Mouse (Mus musculus) embryo, embryonic 9.5 days (tissue): ENCODE results near the gene Zc3h7a.
A peak's percentile ranks its signal among the peaks of the same experiment; 100 is the strongest.

ENCODE experiments used
- DNase-seq: peaks from one replicate; pipeline ENCODE4 v3.0.0-alpha.2; 2017; ENCODE audit errors: extremely low spot score

Gene Zc3h7a

DNA sequence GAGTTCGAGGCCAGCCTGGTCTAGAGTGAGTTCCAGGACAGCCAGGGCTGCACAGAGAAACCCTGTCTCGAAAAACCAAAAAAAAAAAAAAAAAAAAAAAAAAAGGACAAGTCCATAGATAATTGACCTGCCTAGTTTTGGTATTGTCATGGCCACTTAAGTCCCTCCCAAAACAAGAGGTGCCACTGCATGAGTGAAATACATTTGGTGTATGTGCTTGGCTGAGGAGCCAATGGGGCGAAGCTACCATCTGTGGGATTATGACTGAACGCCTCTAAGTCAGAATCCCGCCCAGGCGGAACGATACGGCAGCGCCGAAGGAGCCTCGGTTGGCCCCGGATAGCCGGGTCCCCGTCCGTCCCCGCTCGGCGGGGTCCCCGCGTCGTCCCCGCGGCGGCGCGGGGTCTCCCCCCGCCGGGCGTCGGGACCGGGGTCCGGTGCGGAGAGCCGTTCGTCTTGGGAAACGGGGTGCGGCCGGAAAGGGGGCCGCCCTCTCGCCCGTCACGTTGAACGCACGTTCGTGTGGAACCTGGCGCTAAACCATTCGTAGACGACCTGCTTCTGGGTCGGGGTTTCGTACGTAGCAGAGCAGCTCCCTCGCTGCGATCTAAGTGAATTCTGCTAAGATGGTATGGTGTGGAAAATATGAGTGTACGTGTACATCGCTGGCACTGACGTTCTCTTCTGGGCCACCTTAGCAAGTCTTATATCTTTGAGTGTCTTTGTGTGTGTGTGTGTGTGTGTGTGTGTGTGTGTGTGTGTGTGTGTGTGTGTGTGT is 32.3 kb downstream of the Zc3h7a start:
- peak; percentile 65 for DNase-seq

DNA sequence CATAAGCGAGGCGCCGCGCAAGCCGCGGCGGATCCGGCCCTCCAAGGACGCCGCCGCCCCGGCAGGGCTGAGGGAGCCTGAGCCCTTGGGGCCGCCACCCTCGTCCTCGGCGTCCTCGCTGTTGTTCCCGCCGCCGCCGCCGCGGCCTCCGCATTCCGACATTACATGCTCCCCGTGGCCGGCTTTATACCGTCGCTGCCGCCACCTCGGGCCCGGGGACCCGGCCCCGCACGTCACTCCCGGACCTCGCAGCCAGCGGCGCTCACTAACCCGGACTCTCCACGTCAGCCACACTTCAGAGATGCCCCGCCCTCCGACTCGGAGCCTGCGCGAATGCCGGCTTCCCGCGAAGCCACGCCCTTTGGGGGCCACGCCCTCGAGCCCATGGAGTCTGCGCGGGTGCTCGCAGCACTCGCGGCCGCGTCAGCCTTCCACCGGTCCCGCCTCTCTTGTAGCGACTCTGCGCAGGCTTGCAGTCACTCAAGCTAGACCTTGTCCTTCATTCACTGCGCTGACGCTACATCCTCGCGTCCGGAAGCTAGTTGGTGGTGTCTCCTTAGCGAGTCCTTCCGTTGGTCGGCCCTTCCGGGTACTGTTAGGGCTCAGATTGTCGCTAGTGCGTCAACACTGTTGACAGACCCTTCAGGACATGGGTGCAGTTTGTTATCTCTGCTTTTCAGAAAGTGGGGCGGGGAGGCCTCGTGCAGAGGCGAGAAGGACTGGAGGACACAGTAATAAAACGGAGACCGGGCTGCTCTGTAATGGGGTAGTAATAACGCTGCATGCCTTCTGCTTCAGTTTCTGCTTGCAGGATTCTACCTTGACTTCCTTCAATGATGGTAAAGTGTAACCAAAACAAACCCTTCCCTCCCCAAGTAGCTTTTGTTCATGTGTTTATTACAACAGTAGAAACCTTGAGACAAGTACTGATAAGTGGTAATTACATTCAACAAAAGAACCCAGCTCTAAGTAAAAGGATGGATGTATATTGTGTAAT is 41.5 kb downstream of the Zc3h7a start, which contains the start of gene Txndc11:
Gene Txndc11, minus strand, starts transcription at position 303 of the 997 bp plus-strand sequence.
- peak; percentile 98 for DNase-seq

DNA sequence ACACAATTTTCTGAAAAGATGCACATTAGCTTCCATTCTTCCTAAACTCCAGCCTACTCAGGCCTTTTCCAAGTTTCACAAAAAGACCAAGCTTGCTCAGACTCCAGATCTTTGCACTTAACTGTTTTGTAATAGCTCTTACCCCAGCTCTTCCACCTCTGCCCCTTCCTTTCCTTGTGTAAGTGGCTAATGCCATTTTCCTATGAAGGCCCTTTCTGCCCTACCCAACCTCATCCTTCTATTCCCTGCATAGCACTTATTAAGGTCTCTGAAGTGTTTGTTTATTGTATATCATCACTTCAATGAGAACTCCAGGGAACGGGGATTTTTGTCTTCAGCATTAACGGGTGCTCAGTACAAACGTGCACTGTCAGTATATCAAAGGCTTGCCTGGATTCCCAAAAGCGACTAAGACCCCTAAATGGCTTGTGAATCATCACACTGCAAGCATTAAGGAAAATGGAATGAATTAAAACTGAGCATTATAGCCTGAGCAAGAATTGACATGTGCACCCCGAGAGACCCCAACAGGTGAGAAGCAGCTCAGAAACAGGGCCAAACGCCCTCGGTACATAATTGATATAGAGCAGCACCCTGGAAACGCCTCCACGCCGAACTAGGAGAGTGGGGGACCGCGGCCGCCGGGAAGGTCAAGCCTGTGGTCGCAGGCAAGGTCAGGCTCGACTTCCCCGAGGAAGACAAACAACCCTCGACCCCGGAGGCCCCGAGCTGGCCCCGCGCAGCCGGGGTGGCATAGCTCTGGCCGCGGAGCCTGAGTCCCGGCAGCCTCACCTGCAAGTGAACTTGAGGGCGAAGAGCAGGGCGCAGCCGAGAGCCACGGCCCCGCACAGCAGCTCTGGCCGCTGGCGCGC is 42.5 kb downstream of the Zc3h7a start:
- peak; percentile 5 for DNase-seq

DNA sequence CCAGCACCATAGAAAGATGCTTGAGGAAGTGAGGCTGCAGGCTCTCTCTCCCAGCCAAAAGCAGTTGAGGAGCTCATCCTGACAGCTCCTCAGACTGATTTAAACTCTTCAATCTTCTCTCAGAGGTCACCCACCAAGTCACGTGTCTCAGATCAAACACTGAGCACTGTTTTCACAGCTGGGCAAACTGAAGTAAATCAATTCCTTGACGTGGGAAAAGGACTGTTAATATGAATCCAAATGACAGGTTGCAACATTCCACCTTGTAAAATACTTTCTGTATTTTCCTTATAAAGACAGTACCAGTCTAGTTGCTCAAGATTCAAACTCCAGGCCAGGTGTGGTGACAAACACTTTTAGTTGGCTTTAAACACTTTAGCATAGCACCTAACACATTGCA is 43.4 kb downstream of the Zc3h7a start:
- peak; percentile 23 for DNase-seq

DNA sequence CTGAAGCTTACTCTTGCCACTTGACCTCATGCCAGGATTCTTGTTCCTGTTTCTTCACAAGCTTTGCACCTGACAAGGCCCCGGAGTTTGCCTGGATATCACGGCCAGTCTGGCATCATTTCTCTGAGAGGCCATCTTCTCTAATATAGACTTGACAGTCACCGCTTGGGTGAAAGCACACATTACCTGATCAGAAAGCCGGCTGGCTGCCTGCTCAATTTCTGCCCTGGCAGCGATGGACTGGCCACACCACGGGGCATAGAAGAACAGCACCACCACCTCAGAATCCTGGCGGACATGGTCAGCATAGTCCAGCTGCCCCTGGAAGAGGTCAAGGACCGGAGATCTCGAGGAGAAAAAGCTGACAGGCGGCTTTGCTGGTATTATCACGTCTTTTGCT is 47.9 kb downstream of the Zc3h7a start:
- no peak for DNase-seq

DNA sequence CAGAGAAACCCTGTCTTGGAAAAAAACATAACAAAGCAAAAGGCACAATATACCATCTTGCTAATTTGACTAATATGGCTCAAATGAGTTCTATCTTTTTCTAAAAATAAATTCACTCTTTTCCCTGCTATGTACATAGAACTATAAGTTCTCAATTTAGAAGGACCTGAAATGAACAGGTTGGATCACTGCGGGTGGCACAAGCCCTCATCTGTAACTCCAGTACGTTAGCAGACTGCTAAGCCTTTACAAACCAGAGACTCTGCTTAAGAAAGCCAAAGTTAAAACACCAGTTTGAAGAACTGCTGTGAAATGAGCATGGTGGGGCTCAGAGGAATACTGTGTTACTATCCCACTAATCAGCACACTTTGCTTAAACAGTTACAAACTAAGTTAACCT is 50.8 kb downstream of the Zc3h7a start:
- DNase-seq = no peak

DNA sequence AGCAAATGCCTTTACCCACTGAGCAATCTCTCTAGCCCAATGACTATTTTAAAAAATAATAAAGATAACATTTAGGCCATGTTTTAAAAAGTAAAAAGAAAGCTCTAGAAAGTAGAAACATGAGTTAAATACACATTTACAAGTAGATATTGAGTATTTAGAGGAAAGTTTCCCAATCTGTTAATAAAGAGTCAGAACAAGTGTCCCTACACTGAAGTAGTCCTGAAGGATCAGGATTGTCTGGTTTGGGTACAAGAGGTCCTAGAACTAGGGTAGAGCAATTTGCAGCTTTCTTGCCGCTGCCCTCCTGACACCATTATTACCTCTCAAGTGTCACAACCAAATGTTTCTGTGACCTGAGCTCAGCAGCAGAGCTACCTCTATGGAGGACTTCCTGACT is 52.1 kb downstream of the Zc3h7a start:
- no peak for DNase-seq

DNA sequence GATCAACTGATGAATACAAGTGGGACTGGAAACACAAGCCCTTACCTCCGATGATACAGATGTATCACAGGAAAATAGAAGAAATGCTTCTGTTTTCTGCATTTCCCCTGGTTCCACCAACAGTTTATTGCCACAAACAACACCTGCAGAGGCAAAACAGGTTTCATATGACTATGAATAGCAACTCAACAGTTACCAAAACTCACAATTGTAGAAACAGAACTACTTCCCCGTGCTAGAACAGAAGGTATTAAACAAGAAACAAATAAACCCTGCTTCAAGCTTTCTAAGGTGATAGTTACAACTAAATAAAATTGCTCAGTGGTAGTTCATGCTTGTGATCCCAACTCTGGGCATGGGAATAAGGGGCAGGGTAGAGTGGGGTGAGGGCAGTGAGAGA is 53.6 kb downstream of the Zc3h7a start:
- no peak for DNase-seq

DNA sequence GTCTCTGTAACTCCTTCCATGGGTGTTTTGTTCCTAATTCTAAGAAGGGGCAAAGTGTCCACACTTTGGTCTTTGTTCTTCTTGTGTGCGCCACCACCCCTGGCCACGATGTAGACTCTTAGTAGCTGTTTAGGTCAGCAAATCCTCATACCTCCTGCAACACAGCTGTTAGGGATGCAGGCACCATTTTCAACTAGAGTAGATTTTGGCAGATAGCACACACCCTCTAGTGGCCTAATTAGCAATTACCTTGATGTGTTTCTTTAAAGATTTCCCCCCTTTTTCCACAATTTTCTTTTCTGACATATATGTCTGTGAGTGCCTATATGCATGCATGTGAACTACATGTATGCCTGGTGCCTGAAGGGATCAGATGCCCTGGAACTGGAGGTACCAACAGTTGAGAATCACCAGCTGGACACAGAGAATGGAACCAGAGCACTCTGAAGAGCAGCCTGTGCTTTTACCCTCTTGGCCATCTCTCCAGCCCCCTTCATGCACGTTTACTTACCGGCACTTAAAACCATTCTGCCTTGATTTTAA is 66.9 kb downstream of the Zc3h7a start:
- DNase-seq = peak; percentile 15

DNA sequence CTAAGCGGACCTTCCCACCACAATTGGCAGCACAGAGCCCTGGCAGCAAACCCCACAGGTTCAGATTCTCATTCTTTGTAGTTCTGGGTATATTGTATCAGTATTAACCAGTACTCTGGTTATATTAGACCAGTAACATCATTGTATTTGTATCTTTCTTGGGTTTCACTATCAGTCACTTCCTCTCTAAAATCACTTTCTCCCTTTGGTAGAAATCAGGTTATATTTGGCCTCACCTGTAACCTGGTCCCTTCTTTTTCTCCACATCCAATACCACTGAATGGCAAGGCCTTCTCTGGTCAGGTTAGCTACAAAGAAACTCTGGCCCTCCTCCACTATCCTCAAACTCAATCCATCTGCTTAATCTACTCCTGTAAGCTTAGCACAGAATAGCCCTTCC is 71.3 kb downstream of the Zc3h7a start:
- no peak for DNase-seq

DNA sequence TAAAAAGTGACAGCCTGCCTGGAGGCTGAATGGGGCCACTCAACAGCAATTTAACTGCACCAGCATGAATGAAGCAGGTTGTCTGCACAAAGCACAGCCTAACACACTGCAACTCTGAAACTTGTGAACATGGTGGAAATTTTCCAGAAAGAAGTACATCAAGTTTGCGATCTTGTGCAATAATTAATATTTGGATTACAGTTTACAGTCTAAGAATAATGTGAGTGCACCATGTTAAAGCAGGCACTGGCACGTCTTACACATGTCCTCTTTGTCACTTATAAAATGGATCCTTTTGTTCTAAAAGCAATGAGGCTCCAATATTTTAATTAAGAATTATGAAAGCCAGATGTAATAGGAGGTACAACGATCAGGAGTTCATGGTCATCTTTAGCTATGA is 78.9 kb downstream of the Zc3h7a start:
- DNase-seq = no peak

DNA sequence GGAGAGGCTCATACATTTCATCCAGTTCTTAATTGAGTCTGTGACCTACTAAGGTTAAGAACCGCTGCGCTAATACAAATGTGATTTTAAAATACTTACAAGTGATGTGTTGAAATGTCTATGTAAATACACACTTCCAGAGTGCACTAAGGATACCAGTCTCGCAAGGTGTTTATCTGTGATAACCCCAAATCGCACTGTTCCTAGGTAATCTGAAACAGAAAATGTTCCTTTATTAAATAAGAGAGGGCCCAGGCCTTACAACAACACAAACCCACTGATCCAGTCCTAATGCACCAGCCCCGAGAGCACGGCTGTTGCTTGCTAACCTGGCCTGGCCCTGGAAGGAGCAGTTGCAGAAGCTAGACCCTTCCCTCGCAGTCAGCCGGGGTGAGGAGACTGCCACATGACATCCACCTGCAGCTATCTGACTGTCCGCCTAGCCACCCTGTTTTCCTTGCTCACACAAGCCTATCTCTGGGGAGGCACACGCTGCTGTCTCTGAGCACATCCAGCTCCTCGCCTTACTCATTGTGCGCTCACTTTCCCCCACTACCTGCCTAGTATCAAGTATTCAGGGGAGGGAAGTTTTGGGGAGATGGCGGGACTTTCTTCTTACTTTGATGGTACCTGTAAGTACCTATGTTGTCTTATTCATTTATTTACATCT is 82.3 kb downstream of the Zc3h7a start:
- DNase-seq = no peak

DNA sequence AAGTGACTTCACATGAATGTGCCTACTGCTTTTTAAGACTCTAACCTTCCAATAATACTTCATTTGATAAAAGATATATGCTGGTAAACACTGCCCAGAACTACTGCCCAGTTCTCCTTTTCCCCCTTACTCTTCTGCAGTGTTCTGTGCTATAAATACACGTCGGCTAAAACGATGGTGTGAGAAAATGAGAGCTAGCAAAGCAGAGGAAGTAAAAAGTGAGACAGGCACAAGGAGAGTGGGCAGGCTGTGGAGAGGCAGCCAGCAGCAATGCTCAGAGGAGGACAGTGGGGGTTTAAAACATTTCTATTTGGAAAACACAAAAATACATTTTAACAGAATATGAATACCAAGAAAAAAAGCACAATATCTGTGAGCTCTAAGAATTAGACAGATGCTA is 83.7 kb downstream of the Zc3h7a start:
- DNase-seq = no peak

DNA sequence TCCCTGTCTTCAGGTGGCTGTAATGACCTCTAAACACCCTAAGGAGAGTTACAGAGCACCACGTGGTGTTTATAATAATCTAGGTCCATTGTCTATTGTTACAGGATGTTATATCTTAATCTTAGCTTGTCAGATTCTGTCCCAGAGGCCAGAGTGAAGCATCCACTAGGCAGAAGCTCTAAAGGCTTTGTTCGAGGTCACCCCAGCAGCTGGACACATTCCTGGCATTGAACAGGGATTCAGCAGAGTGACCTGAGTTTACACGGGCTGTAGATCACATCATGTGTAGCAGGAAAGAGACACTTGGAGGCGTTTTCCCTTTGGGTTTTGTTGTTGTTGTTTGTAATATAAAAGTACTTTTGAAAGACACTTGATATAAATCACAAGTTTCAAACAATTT is 84.1 kb downstream of the Zc3h7a start:
- no peak for DNase-seq

DNA sequence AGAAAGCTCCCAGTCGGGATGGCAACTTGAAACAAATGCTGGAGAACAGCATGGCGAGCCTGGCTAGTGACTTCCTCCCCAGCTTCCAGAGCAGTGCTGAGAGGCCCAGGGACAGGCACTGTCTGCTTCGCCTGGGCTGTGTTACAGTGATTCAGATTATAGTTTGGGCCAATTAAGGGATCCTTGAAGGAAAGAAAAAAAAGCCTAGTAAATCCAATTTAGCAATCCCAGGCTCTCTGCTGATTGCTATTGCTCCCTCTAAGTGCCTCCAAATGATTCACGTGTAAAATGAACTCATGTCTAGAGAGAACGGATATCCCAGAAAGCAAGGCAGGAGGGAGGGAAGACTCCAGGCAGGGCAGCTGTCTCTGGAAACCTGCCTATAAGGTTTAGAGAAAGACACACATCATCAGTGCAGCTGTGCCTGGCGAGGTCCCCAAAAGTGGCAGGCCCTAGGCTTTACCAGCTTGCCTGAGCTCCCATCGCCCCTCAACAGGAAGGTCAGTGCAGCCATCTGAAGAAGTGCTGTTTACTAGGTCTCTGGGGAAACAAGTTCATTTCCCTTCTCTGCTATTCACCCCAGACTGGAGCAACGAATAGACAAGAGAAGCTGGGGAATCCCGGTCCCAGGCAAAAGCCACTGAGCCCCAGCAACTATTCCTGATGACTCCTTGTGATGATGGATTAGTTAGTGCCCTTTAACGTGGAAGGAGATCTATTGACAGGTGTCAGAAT is 85.2 kb downstream of the Zc3h7a start:
- no peak for DNase-seq

DNA sequence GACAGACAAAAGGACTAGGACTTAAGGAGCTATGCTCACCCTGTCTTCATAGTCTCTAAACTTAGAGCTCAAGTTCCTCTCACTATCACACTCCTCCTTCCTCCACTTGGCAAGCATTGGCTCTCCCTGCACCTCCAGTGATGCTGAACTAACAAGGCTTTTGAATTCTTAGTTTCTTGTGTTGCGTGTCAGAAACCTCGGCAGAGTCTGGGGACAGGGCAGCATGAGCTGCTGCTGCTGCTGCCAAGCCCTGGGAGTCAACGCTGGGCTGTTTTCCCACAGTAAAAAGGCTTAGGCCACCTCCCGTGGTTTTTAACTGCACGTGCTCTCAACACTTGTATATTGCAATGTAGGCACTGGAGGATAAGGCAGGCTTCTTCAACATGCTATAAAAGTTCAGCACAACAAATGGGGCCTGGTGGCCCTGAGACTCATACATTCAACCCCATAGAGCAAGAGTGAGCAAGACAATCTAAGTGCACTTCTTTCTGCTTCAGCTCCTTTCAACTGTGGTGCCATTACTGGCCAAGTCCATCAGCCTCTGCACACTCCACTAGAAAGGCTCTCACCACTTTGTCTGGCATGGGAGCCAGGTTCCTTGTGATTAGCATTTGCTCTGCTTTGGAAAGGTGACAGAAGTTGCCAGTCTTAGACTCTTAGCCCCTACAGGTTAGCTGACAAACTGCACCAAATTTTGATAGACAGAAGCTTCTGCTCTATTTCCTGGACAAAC is 89.2 kb downstream of the Zc3h7a start:
- no peak for DNase-seq
